In the genomic region with DNA sequence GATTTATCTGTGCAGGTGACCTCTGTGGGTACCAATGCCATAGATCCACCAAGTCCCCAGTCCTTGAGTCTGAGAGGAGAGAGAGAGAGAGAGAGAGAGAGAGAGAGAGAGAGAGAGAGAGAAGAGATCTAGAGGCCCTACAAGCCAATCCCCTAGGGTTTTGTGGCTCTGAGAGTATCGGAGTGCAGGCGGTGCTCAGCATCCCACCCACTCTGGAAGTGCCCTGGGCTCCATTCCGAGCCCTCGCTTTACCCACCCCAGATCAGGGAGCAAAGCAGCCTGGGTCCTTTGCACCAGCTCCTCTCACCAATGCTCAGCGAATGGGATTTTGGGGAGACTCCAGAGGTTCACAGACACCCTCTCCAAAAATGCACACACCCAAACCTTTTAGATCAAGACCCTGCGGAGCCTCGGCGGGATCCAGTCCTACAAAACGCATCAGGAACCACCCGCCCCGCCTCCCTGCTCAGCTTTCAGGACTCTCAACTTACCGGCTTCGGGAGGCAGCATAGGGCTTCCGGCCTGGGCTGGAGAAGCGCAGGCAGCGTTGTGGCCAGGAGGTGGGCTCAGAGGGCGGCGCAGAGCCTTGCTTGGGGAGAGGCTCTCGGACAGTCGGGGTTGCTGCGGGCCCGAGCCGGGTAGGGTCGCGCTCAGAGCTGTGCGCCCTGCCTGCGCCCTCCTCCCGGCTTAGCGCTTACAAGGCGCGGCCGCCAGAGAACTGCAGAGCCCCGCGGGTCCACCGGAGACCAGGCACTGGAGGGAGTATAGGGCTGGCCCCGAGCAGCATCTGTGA, we compare ENCODE assay signal across 12 mouse cellular contexts. TPM values are rescaled to one million over a fixed set of nuclear protein-coding genes. Genes with fewer than 3 reads are reported as not detected.
DNase-seq lines count a peak whose midpoint lies in the region; ATAC-seq and TF ChIP-seq lines count a peak whose summit lies in the region.
"Had no signal": no experiment of that assay in that cellular context is flagged by ENCODE, and none has a peak within 500 bp of the region (broad histone marks: within the 10 kb centered on the region; RNA-seq: fewer than 3 reads in every experiment).

No protein-coding gene starts in this region.

- H3K27ac ChIP-seq in hindbrain, embryonic 10.5 days = peak overlapping the region; percentile 71
- no peak overlapping the region for H3K27ac ChIP-seq in hindbrain, postnatal 0 days
- no peak overlapping the region for H3K27ac ChIP-seq in hindbrain, embryonic 14.5 days
- H3K27ac ChIP-seq in neural tube, embryonic 11.5 days (ENCODE audit: low read depth, low read length) = no peak overlapping the region

- peak overlapping the region; percentile 41 for H3K4me3 ChIP-seq in hindbrain, embryonic 10.5 days
- H3K4me3 ChIP-seq in hindbrain, postnatal 0 days (ENCODE audit: low read length) = no peak overlapping the region
- H3K4me3 ChIP-seq in hindbrain, embryonic 14.5 days (replicated peaks; ENCODE audit: low read length) = peak overlapping the region; percentile 10; the same call in 1 of the 2 replicates
- H3K4me3 ChIP-seq in neural tube, embryonic 11.5 days (ENCODE audit: low read depth, low read length) = no peak overlapping the region
- H3K4me3 ChIP-seq: megakaryocyte, embryonic 14.5 days had no signal

- H3K27me3 ChIP-seq in hindbrain, embryonic 10.5 days (ENCODE audit: insufficient read depth, poor library complexity, severe bottlenecking) = peaks cover 100% of the 10 kb centered on the region
- H3K27me3 ChIP-seq in hindbrain, postnatal 0 days (ENCODE audit: insufficient read depth, low read length) = peaks cover 96% of the 10 kb centered on the region
- peaks cover 99% of the 10 kb centered on the region for H3K27me3 ChIP-seq in hindbrain, embryonic 14.5 days (ENCODE audit: control insufficient read depth, insufficient read depth, low read length)
- H3K27me3 ChIP-seq in neural tube, embryonic 11.5 days (ENCODE audit: control insufficient read depth, insufficient read depth, low read length) = peaks cover 100% of the 10 kb centered on the region

- no peak overlapping the region for H3K9ac ChIP-seq in hindbrain, postnatal 0 days (replicated peaks; ENCODE audit: low read length)
- H3K9ac ChIP-seq in hindbrain, embryonic 14.5 days = no peak overlapping the region
- H3K9ac ChIP-seq in neural tube, embryonic 11.5 days (ENCODE audit: low read length) = no peak overlapping the region

- no peaks in the 10 kb centered on the region for H3K36me3 ChIP-seq in hindbrain, embryonic 10.5 days
- H3K36me3 ChIP-seq in hindbrain, postnatal 0 days (ENCODE audit: insufficient read depth, low read length) = no peaks in the 10 kb centered on the region
- H3K36me3 ChIP-seq in hindbrain, embryonic 14.5 days (replicated peaks; ENCODE audit: control insufficient read depth, insufficient read depth) = no peaks in the 10 kb centered on the region
- no peaks in the 10 kb centered on the region for H3K36me3 ChIP-seq in neural tube, embryonic 11.5 days (ENCODE audit: control insufficient read depth, insufficient read depth, low read length)

- under 1% methylated on average over 36 of the region's 36 CpGs for WGBS in hindbrain, embryonic 10.5 days
- WGBS in hindbrain, postnatal 0 days = 2% methylated on average over 36 of the region's 36 CpGs
- WGBS in hindbrain, embryonic 14.5 days = under 1% methylated on average over 36 of the region's 36 CpGs
- WGBS in neural tube, embryonic 11.5 days = 0% methylated on average over 36 of the region's 36 CpGs

- peak; percentile 73 for DNase-seq in hindbrain, embryonic 10.5 days (ENCODE audit: low spot score)
- no peak for DNase-seq in hindbrain, postnatal 0 days (ENCODE audit: low spot score)
- DNase-seq in embryo, embryonic 11 days = peak; percentile 82
- DNase-seq in hindbrain, embryonic 14.5 days (ENCODE audit: low spot score) = no peak
- peak; percentile 62 for DNase-seq in neural tube, embryonic 11.5 days (ENCODE audit: low spot score)
- no peak for DNase-seq in ovary, postnatal 14 days (ENCODE audit: low spot score)
- no peak for DNase-seq in adrenal gland, adult 8-10 months
- DNase-seq in adrenal gland, adult 2 months = no peak
- DNase-seq: cerebellum, adult 11 months; kidney, postnatal 10 days had no signal

- peaks cover 47% of the 10 kb centered on the region for H3K4me1 ChIP-seq in hindbrain, embryonic 10.5 days (replicated peaks)
- H3K4me1 ChIP-seq in hindbrain, postnatal 0 days (ENCODE audit: insufficient read depth, low read length) = 0 out of 2 replicates have a peak, but pooled peaks cover 3% of the 10 kb centered on the region
- peaks cover 8% of the 10 kb centered on the region; the same call in 1 of the 2 replicates for H3K4me1 ChIP-seq in hindbrain, embryonic 14.5 days (replicated peaks; ENCODE audit: control insufficient read depth, insufficient read depth, low read length)
- H3K4me1 ChIP-seq in neural tube, embryonic 11.5 days (ENCODE audit: control insufficient read depth, insufficient read depth, low read length) = no peaks in the 10 kb centered on the region

- no peaks in the 10 kb centered on the region for H3K9me3 ChIP-seq in hindbrain, embryonic 10.5 days
- H3K9me3 ChIP-seq in hindbrain, postnatal 0 days (ENCODE audit: low read length) = no peaks in the 10 kb centered on the region
- H3K9me3 ChIP-seq in hindbrain, embryonic 14.5 days (ENCODE audit: control insufficient read depth, low read length) = no peaks in the 10 kb centered on the region
- no peaks in the 10 kb centered on the region for H3K9me3 ChIP-seq in neural tube, embryonic 11.5 days (ENCODE audit: control insufficient read depth, low read length)
- H3K9me3 ChIP-seq: megakaryocyte, embryonic 14.5 days had no signal

- no peak overlapping the region; the same call in 1 of the 2 replicates for H3K4me2 ChIP-seq in hindbrain, postnatal 0 days (ENCODE audit: low read depth, low read length)
- H3K4me2 ChIP-seq in hindbrain, embryonic 14.5 days (replicated peaks) = peak overlapping the region; percentile 22; the same call in 1 of the 2 replicates
- H3K4me2 ChIP-seq in neural tube, embryonic 11.5 days (ENCODE audit: low read depth) = no peak overlapping the region

- TF ChIP-seq CTCF in hindbrain, postnatal 0 days (IDR thresholded peaks at IDR 0.05; ENCODE audit: low read depth) = no peak

- ATAC-seq in hindbrain, postnatal 0 days = no peak
- ATAC-seq in hindbrain, embryonic 14.5 days (ENCODE audit: low FRiP score) = no peak
- ATAC-seq in neural tube, embryonic 11.5 days (ENCODE audit: insufficient read depth, low FRiP score, low TSS enrichment) = no peak

RNA-seq across cellular contexts. Expression of gene Six3, which starts 4.4 kb away (rescaled TPM):
- 0.46 and 1.9 TPM in 2 replicates for polyA plus RNA-seq in hindbrain, embryonic 10.5 days (2016; fragmentation: Nextera tagmentation; extraction: Ambion mirVana)
- total RNA-seq in hindbrain, postnatal 0 days (2014; rRNA removed) = 0.63 and 0.86 TPM in 2 replicates
- polyA plus RNA-seq in hindbrain, postnatal 0 days (2015; fragmentation: Nextera tagmentation; extraction: Ambion mirVana) = 1.1 TPM in 1 of 2 replicates, not detected in the other
- polyA plus RNA-seq in hindbrain, embryonic 14.5 days (2014; fragmentation: Nextera tagmentation; extraction: Ambion mirVana) = 0.52 TPM in 1 of 2 replicates, not detected in the other
- polyA plus RNA-seq in neural tube, embryonic 11.5 days (2014; fragmentation: Nextera tagmentation; extraction: Ambion mirVana) = 0.13 and 0.19 TPM in 2 replicates
- total RNA-seq in adrenal gland, adult 8-10 months (2022) = not detected
- not detected for total RNA-seq in adrenal gland, adult 2 months (2021)
- not detected in 2 replicates for polyA plus RNA-seq in adrenal gland, adult 2 months (2012; rRNA removed)
- total RNA-seq: MEL had no signal

Comparison
In these comparisons a context has a peak if more than half of its experiments do, and no peak if none do; other contexts are left out.
1. DNase-seq: peak in hindbrain, embryonic 10.5 days (single experiment), embryo, embryonic 11 days (single experiment) and neural tube, embryonic 11.5 days (single experiment); none in hindbrain, postnatal 0 days (single experiment), hindbrain, embryonic 14.5 days (single experiment), ovary, postnatal 14 days (single experiment), adrenal gland, adult 8-10 months (single experiment) and adrenal gland, adult 2 months (single experiment).
2. H3K4me3 ChIP-seq: peak in hindbrain, embryonic 10.5 days (single experiment) and hindbrain, embryonic 14.5 days (single experiment); none in hindbrain, postnatal 0 days (single experiment) and neural tube, embryonic 11.5 days (single experiment).